Mouse (Mus musculus): Measurements from ENCODE around the gene Clec4e. TPM values are rescaled to one million over a fixed set of nuclear protein-coding genes. Genes with fewer than 3 reads are reported as not detected.

Gene Clec4e
- polyA plus RNA-seq, 1 experiment, result not detected

DNA sequence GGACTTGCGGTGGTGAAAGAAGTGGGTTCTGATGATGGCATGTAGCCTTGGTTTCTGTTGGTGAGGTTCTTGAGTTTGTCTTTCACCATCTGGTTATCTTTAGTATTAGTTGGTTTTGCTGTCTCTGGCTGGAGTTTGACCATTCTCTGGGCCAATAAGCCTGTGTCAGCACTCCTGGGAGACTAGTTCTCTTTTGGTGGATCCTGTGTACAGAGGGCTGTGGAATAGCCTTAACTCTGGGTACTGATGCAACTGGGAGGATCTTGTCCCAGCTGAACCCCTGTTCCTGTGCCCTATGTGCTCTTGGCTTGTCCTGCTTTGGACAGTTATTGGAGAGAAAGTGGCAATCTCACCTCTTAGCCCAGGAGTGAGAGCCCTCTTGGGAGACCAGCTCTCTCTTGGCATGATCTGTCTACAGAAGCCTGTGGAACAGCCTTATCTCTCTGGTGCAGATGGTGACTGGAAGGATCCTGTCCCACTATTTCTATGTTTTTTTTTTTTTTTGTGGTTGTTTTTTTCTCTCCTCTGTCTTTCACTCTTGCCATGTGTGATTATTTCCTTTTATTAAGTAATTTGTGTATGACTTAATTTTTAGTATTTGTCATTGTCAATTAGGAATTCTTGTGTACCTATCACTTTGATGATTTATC is 3.2 kb upstream of the Clec4e start:
- H3K27ac ChIP-seq (ENCODE audit: insufficient read depth, low read length), result no peak overlapping the region
- no peak overlapping the region for H3K4me3 ChIP-seq (ENCODE audit: low read depth, low read length)
- no peaks in the 10 kb centered on the region for H3K27me3 ChIP-seq (ENCODE audit: control insufficient read depth, insufficient read depth, low read length, poor library complexity, severe bottlenecking)
- H3K9ac ChIP-seq (ENCODE audit: low read depth, poor library complexity, severe bottlenecking), result no peak overlapping the region
- no peaks in the 10 kb centered on the region for H3K36me3 ChIP-seq (ENCODE audit: control insufficient read depth, insufficient read depth, low read length, poor library complexity, severe bottlenecking)
- TF ChIP-seq EP300 (IDR thresholded peaks at IDR 0.05; ENCODE audit: insufficient read depth, low read depth, low read length), result no peak
- no peak for TF ChIP-seq POLR2A (IDR thresholded peaks at IDR 0.05; ENCODE audit: insufficient read depth, low read length)
- no peak for TF ChIP-seq CTCF (IDR thresholded peaks at IDR 0.05; ENCODE audit: low read depth, low read length)
- H3K9me3 ChIP-seq (replicated peaks; ENCODE audit: control insufficient read depth, insufficient read depth, low read length, poor library complexity, severe bottlenecking), result no peaks in the 10 kb centered on the region
- peaks cover 3% of the 10 kb centered on the region for H3K4me1 ChIP-seq (ENCODE audit: control insufficient read depth, insufficient read depth, low read length)

DNA sequence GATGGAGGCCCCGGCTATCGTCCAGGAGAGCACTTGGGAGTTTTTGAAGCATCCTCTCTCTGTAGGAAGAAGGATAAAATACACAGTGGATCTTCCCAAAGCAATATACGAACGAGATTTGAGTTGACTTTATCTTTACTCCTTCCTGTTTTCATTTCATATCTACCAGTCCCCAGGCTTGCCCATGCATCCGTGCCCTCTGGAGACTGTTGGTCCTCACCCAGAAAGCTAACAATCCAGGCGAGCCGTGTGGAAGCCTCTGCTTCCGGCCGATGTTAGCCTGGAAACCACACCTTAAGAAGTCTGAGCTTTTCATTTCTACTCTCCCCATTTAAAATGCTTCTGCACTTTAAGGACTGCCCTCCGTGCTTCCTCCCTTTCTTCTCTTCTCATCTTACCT is 739 bp downstream of the Clec4e start:
- TF ChIP-seq CTCF (IDR thresholded peaks at IDR 0.05; ENCODE audit: low read depth, low read length) (no peak), EP300 (IDR thresholded peaks at IDR 0.05; ENCODE audit: insufficient read depth, low read depth, low read length) (no peak), POLR2A (IDR thresholded peaks at IDR 0.05; ENCODE audit: insufficient read depth, low read length) (no peak)
- H3K27ac ChIP-seq (ENCODE audit: insufficient read depth, low read length), result no peak overlapping the region
- H3K4me1 ChIP-seq (ENCODE audit: control insufficient read depth, insufficient read depth, low read length), result peaks cover 3% of the 10 kb centered on the region
- H3K36me3 ChIP-seq (ENCODE audit: control insufficient read depth, insufficient read depth, low read length, poor library complexity, severe bottlenecking), result no peaks in the 10 kb centered on the region
- no peaks in the 10 kb centered on the region for H3K9me3 ChIP-seq (replicated peaks; ENCODE audit: control insufficient read depth, insufficient read depth, low read length, poor library complexity, severe bottlenecking)
- no peaks in the 10 kb centered on the region for H3K27me3 ChIP-seq (ENCODE audit: control insufficient read depth, insufficient read depth, low read length, poor library complexity, severe bottlenecking)
- H3K9ac ChIP-seq (ENCODE audit: low read depth, poor library complexity, severe bottlenecking), result no peak overlapping the region
- no peak overlapping the region for H3K4me3 ChIP-seq (ENCODE audit: low read depth, low read length)

DNA sequence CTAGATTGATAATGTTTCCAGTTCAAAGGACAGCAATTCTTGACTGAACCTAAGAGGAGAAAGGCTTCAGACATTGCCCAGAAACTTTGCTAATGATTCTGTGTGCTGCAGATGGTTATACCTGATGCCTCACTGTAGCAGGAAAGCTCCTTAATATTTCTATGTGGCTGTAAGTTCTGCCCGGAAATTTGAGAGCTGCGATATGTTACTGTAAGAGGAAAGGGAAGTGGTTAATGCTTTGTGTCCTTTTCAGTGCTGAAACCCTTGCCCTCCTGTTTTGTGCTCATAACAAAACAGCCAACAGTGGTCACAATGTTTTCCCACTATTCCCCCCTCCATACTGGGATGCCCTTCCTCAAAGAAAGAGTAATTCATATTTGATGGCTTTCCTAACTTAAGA is 3.4 kb downstream of the Clec4e start:
- Histone ChIP-seq H3K9ac (ENCODE audit: low read depth, poor library complexity, severe bottlenecking) (no peak overlapping the region), H3K36me3 (ENCODE audit: control insufficient read depth, insufficient read depth, low read length, poor library complexity, severe bottlenecking) (no peaks in the 10 kb centered on the region), H3K4me1 (ENCODE audit: control insufficient read depth, insufficient read depth, low read length) (no peaks in the 10 kb centered on the region), H3K4me3 (ENCODE audit: low read depth, low read length) (no peak overlapping the region), H3K27ac (ENCODE audit: insufficient read depth, low read length) (no peak overlapping the region), H3K9me3 (replicated peaks; ENCODE audit: control insufficient read depth, insufficient read depth, low read length, poor library complexity, severe bottlenecking) (no peaks in the 10 kb centered on the region), H3K27me3 (ENCODE audit: control insufficient read depth, insufficient read depth, low read length, poor library complexity, severe bottlenecking) (no peaks in the 10 kb centered on the region)
- no peak for TF ChIP-seq POLR2A (IDR thresholded peaks at IDR 0.05; ENCODE audit: insufficient read depth, low read length)
- TF ChIP-seq CTCF (IDR thresholded peaks at IDR 0.05; ENCODE audit: low read depth, low read length), result no peak
- no peak for TF ChIP-seq EP300 (IDR thresholded peaks at IDR 0.05; ENCODE audit: insufficient read depth, low read depth, low read length)

DNA sequence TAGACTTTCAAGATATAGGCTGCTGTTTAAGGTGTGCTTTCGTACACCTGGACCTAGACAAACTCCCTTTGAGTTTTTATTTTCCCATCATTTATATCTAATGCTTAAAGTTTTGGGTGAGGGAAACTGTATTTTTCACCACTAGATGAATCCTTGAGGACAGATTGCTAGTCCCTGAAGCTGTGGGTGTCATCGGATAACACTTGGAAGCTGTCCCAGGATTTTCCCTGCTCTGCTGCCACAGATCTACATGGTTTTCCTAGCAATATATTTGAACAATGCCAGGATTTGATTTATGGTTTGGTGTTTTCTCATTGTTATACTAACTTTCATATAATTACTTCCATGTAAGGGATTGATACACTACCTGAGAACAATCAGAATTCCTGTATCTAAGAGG is 10.2 kb downstream of the Clec4e start:
- no peak overlapping the region for H3K27ac ChIP-seq (ENCODE audit: insufficient read depth, low read length)

DNA sequence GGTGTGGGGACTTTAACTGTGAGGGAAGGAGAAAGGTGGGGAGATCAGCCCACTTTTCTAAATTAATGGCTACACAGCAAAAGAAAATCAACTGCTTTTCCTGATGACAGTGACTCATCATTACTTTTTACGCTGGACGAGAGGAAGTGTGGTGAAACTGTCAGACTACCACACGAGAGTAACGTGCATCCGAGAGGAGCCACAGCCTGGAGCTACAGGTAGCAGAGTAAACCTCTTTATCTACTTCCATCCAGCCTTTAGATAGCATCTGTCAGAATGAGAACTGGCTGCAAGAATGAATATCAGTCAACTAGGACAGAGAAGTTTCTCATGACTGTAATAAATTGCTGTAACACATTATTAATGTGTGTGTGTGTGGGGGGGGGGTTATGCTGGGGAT is 22.7 kb downstream of the Clec4e start:
- H3K27me3 ChIP-seq (ENCODE audit: control insufficient read depth, insufficient read depth, low read length, poor library complexity, severe bottlenecking), result no peaks in the 10 kb centered on the region
- H3K4me1 ChIP-seq (ENCODE audit: control insufficient read depth, insufficient read depth, low read length), result no peaks in the 10 kb centered on the region
- H3K9ac ChIP-seq (ENCODE audit: low read depth, poor library complexity, severe bottlenecking), result no peak overlapping the region
- H3K27ac ChIP-seq (ENCODE audit: insufficient read depth, low read length), result no peak overlapping the region
- no peaks in the 10 kb centered on the region for H3K9me3 ChIP-seq (replicated peaks; ENCODE audit: control insufficient read depth, insufficient read depth, low read length, poor library complexity, severe bottlenecking)
- TF ChIP-seq POLR2A (IDR thresholded peaks at IDR 0.05; ENCODE audit: insufficient read depth, low read length), result no peak
- TF ChIP-seq EP300 (IDR thresholded peaks at IDR 0.05; ENCODE audit: insufficient read depth, low read depth, low read length), result no peak
- no peak for TF ChIP-seq CTCF (IDR thresholded peaks at IDR 0.05; ENCODE audit: low read depth, low read length)
- no peak overlapping the region for H3K4me3 ChIP-seq (ENCODE audit: low read depth, low read length)
- no peaks in the 10 kb centered on the region for H3K36me3 ChIP-seq (ENCODE audit: control insufficient read depth, insufficient read depth, low read length, poor library complexity, severe bottlenecking)

More for the DNA sequence above, 10.2 kb downstream of the Clec4e start:
- Histone ChIP-seq H3K36me3 (ENCODE audit: control insufficient read depth, insufficient read depth, low read length, poor library complexity, severe bottlenecking) (no peaks in the 10 kb centered on the region), H3K27me3 (ENCODE audit: control insufficient read depth, insufficient read depth, low read length, poor library complexity, severe bottlenecking) (no peaks in the 10 kb centered on the region), H3K9me3 (replicated peaks; ENCODE audit: control insufficient read depth, insufficient read depth, low read length, poor library complexity, severe bottlenecking) (no peaks in the 10 kb centered on the region; the same call in 1 of the 2 replicates), H3K4me1 (ENCODE audit: control insufficient read depth, insufficient read depth, low read length) (no peaks in the 10 kb centered on the region), H3K4me3 (ENCODE audit: low read depth, low read length) (no peak overlapping the region), H3K9ac (ENCODE audit: low read depth, poor library complexity, severe bottlenecking) (no peak overlapping the region)
- TF ChIP-seq EP300 (IDR thresholded peaks at IDR 0.05; ENCODE audit: insufficient read depth, low read depth, low read length) (no peak), POLR2A (IDR thresholded peaks at IDR 0.05; ENCODE audit: insufficient read depth, low read length) (no peak), CTCF (IDR thresholded peaks at IDR 0.05; ENCODE audit: low read depth, low read length) (no peak)

DNA sequence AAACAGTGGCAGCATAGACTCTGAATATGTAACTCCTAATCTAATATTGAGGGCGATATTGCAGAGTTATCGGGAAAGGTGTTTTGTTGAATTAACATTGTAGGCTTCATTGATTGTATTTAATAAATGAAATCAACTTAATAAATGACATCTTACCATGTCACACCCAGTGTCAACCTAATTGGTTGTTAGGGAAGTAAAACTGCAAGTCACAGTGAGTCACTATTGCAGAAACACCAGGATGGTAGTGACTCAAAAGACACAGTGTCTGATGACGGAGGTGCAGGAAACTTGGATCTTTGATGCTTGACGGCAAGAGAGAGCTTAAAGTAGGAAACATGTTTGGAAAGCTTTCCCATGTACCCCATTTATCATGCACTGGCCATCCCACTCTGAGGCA is 23.9 kb downstream of the Clec4e start:
- Histone ChIP-seq H3K27ac (ENCODE audit: insufficient read depth, low read length) (no peak overlapping the region), H3K27me3 (ENCODE audit: control insufficient read depth, insufficient read depth, low read length, poor library complexity, severe bottlenecking) (no peaks in the 10 kb centered on the region), H3K36me3 (ENCODE audit: control insufficient read depth, insufficient read depth, low read length, poor library complexity, severe bottlenecking) (no peaks in the 10 kb centered on the region), H3K4me3 (ENCODE audit: low read depth, low read length) (no peak overlapping the region), H3K4me1 (ENCODE audit: control insufficient read depth, insufficient read depth, low read length) (no peaks in the 10 kb centered on the region), H3K9ac (ENCODE audit: low read depth, poor library complexity, severe bottlenecking) (no peak overlapping the region), H3K9me3 (replicated peaks; ENCODE audit: control insufficient read depth, insufficient read depth, low read length, poor library complexity, severe bottlenecking) (no peaks in the 10 kb centered on the region)
- TF ChIP-seq POLR2A (IDR thresholded peaks at IDR 0.05; ENCODE audit: insufficient read depth, low read length) (no peak), CTCF (IDR thresholded peaks at IDR 0.05; ENCODE audit: low read depth, low read length) (no peak), EP300 (IDR thresholded peaks at IDR 0.05; ENCODE audit: insufficient read depth, low read depth, low read length) (no peak)

All from ES-Bruce4 (cell line).